Mouse (Mus musculus): ENCODE measurements around the gene Rbm18.

GRCm38 (mm10) chr2:36089190-36089589, 47.4 kb downstream of the Rbm18 start:
- no peak for TF ChIP-seq GATA1 (IDR thresholded peaks at IDR 0.05; ENCODE audit: low read length)
- no peak for TF ChIP-seq TAL1 (IDR thresholded peaks at IDR 0.05; ENCODE audit: low read length)
